Mouse (Mus musculus) CD4-positive, CD25-positive, alpha-beta regulatory T cell, adult 4 months (primary cell): ENCODE measurements around the gene Olfr1445. TPM values are rescaled to one million over a fixed set of nuclear protein-coding genes. Genes with fewer than 3 reads are reported as not detected.

Experiments used
- ATAC-seq: one replicate; pipeline ENCODE4 v1.8.0; 2017
- polyA plus RNA-seq, 2 experiments: library from polyadenylated mRNA; unstranded; fragments of 100-300 nt; shearing (Covaris generic); gene quantifications; one replicate each; pipeline ENCODE4 v1.2.1; 2017

Gene Olfr1445
- polyA plus RNA-seq: not detected

DNA sequence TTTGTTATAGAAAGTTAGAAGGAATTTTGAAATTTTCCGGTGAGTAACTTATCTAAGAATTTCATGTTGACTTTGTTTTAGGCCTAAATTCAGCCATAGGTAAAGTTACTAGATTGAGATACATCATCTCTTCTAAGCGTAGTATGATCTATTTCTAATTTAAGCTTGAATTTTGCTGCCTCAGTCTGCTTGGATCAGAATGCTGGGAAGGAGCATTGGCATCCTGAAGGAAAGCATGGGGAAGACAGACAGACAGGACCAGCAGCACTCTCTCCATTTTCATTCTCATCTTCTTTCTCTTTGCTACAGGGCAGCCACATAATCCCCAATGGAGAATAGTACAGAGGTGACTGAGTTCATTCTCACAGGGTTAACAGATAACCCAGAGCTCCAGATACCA is at the start of gene Olfr1445:
TSS of gene Olfr1445 (plus strand) at position 301 of the 400 bp plus-strand sequence.
- no peak for ATAC-seq

- no peak for ATAC-seq
These were observed 45.1 kb upstream of the Olfr1445 start for GRCm38 (mm10) chr19:12838507-12838906.

GRCm38 (mm10) chr19:12846382-12846781 is 37.3 kb upstream of the Olfr1445 start, which contains the start of gene Gm5244:
TSS of gene Gm5244 (plus strand) at chr19:12846682.
- ATAC-seq: no peak

DNA sequence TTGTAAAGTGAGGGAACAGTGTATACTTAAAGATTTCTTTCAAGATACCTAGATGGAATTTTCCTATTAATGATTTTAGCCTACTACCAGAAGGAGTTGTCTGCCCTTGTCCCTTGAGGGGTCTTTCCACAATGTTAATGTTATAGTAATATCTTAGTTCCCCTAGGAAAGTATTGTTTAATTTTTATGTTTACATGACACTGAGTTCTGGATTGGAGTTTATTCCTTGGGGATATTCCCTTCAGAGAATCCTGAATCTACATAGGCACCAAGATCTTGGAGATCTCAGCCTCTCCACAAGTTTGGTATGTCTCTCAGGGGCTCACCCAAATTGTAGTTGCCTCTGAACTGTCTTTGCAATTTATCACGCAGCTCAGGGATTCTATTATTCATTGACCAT is 26.7 kb upstream of the Olfr1445 start, which contains the start of gene Olfr1444:
TSS of gene Olfr1444 (plus strand) at position 301 of the 400 bp plus-strand sequence.
- ATAC-seq: no peak

- no peak for ATAC-seq
These were observed 9.8 kb downstream of the Olfr1445 start, which contains the start of gene Olfr1446 for GRCm38 (mm10) chr19:12893424-12893823. TSS of gene Olfr1446 (minus strand) at chr19:12893524.

DNA sequence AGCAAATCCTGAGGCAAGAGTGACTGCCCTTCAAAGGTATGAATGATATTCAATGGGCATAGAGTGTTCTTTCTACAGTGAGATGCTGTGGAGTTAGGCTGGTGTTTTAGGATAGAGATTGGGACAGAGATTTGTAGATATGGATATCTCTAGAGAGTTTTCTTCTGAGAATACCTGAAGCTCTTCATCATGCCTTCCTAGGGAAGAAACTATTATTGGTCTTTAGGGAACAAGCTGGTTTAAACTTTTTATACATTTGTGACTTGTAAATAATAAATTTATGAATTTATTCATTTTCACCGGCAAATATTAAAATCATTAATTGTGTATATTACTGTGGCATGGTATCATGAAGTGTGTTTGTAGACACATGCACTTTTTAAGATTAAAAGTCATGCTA is 20.0 kb downstream of the Olfr1445 start, which contains the start of gene Olfr1447:
TSS of gene Olfr1447 (minus strand) at position 101 of the 400 bp plus-strand sequence.
- ATAC-seq: no peak

- no peak for ATAC-seq
These were observed 40.7 kb downstream of the Olfr1445 start, which contains the start of gene Olfr1448 for GRCm38 (mm10) chr19:12924319-12924718. TSS of gene Olfr1448 (minus strand) at chr19:12924419.

DNA sequence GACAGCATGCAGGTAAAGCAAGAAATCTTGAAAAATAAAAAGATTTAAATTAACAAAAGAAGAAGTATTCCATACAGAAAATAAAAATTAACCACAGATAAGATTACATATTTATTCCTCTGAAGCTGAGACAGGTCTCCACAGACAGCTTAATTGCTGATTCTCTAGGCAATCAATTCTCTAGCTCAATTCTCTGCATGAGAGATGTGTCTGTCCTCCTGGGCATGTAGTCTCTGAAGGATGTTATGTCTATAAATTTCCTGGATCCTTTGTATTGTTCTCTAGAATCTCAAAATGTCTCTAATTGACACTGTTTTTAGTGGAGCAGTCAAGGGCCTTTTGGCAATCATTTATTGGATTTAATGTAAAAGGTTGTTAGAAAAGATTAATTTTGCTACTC is 46.9 kb downstream of the Olfr1445 start, which contains the start of gene Olfr1449:
TSS of gene Olfr1449 (plus strand) at position 301 of the 400 bp plus-strand sequence.
- ATAC-seq: no peak

Other genes with a start within 250 kb of the Olfr1445 start
- gene Olfr1442, start 213.4 kb upstream of the Olfr1445 start, polyA plus RNA-seq: not detected
- gene Olfr1443, start 205.7 kb upstream of the Olfr1445 start, polyA plus RNA-seq: not detected
- gene Keg1, start 188.1 kb upstream of the Olfr1445 start, polyA plus RNA-seq: not detected
- gene Cntf, start 118.2 kb upstream of the Olfr1445 start, polyA plus RNA-seq: 1 to 10 TPM; 2.9 to 3.4 TPM
- 10 to 100 TPM; 21.2 to 22.9 TPM for gene Zfp91, start 87.7 kb upstream of the Olfr1445 start, polyA plus RNA-seq
- gene Lpxn, start 87.7 kb upstream of the Olfr1445 start, polyA plus RNA-seq: 100 to 1,000 TPM; 220 to 255 TPM
- gene Gm5244, start 37.2 kb upstream of the Olfr1445 start, polyA plus RNA-seq: 1 to 10 TPM in 1 of 2 experiments, not detected in 1; 1.0 TPM
- gene Olfr1444, start 26.6 kb upstream of the Olfr1445 start, polyA plus RNA-seq: under 1 TPM; 0.33 to 0.44 TPM
- not detected for gene Olfr1446, start 9.7 kb downstream of the Olfr1445 start, polyA plus RNA-seq
- not detected for gene Olfr1447, start 19.9 kb downstream of the Olfr1445 start, polyA plus RNA-seq
- gene Olfr1448, start 40.6 kb downstream of the Olfr1445 start, polyA plus RNA-seq: not detected
- gene Olfr1449, start 47.0 kb downstream of the Olfr1445 start, polyA plus RNA-seq: not detected
- gene Olfr1450, start 66.4 kb downstream of the Olfr1445 start, polyA plus RNA-seq: not detected
- gene Olfr1451, start 111.2 kb downstream of the Olfr1445 start, polyA plus RNA-seq: under 1 TPM in 1 of 2 experiments, not detected in 1; 0.44 TPM
- not detected for gene Olfr1453, start 144.5 kb downstream of the Olfr1445 start, polyA plus RNA-seq
- not detected for gene Olfr1454, start 176.8 kb downstream of the Olfr1445 start, polyA plus RNA-seq
- not detected for gene Olfr1457, start 214.0 kb downstream of the Olfr1445 start, polyA plus RNA-seq
- not detected for gene Olfr1458, start 222.9 kb downstream of the Olfr1445 start, polyA plus RNA-seq